Mouse (Mus musculus) urinary bladder, postnatal 4 days (tissue): ENCODE measurements at regions not wholly inside any gene's neighbourhood (a gene's known extent, or its start where the extent isn't known, plus 50 kb on each side); places are given as distances from the start of the nearest gene placed in this dataset.

Experiments used
- DNase-seq, 2 experiments: peaks; one replicate each; pipeline ENCODE4 v3.0.0; 2021 to 2022; ENCODE audit warnings: low spot score in 2 of 2

DNA sequence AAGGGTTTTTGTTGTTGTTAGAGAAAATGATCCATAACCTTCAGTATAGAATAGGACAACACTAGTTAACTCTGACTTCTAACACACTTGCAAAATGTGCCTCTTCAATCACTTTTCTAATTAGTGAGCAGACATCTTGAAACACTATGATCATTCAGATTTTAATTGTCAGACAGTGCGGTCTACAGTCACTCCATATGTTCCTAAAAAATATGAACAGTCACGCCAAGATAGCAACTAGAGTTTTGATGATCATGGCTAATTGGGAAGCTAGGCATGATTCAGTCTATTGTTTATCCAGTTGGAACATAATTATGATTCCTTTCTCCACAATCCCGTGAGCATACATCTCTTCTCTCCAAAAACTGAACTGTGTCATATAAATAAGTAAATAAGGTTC, 372.1 kb downstream of the Fam198b start:
- no peak for DNase-seq

DNA sequence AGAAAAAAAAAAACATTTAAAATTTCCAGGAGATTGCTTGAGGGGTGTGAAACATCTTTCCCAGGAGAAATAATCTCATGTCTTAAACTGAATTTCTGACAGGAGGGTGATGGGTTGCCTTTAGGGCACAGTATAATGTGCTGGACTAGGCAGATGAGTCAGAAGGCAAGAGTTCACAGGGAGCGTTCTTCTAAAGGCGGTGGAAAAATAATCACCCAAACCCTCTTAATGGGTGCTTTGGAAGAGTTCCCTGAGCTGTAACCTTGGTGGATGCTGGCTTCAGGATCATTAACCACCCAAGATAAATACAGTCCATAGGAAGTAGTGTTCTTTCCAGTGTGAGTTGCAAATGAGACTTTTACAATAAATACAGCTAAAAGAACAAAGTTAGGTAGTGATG, 378.8 kb downstream of the Fam198b start:
- DNase-seq, result no peak

DNA sequence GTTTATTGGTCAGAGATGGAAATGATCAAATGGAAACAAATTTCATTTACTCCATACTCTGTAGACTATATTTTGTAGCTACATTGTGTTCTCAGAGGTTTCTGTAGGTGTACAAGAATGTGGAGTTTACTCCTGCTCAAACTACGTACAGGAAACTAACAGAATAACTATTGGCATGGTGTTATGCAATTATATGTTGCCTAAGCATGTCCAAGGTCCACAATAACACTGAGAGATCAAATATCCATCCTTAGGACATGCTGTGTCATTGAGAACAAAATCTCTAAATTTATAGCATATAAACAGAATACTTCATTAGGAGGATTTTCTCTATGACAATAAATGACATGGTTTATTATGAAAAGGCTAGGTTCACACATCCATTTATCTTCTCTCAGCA, 400.3 kb downstream of the Fam198b start:
- DNase-seq, result no peak

DNA sequence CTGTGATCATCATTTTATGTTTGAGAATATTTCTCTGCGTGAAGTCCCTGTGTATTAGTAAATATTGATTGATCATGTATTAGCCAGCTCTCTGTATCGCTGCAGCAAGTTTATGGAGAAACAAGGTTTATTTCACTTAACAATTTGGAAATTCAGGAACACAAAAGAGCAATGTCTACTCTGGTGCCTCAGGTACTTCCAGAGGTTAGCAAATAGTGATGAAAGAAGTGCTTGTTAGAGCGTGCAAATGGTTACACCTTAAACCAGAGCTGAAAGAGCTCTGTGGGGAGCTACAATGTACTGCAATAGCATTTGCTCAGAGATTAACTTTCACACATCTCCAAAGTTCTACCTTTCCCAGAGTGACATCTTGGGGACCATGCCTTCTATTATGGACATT, 400.9 kb downstream of the Fam198b start:
- no peak for DNase-seq

DNA sequence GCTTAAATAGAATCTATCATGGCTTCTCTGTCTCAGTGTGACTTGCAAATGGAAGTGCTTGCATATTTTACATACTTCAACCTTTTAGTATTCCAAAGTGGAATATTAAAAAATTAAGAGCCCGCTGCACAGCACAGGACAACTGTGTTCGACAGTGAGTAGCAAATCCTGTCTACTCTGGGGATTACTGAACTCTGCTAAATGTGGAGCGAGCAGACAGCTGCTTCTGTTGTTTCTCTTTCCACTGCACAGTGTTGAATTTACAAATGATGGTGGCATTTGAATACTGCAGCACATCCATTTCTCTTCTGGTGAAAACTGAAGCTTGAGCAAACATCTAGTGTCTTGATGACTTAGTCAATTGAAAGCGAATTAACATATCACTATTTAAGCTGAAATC, 409.2 kb downstream of the Fam198b start:
- DNase-seq, result no peak

DNA sequence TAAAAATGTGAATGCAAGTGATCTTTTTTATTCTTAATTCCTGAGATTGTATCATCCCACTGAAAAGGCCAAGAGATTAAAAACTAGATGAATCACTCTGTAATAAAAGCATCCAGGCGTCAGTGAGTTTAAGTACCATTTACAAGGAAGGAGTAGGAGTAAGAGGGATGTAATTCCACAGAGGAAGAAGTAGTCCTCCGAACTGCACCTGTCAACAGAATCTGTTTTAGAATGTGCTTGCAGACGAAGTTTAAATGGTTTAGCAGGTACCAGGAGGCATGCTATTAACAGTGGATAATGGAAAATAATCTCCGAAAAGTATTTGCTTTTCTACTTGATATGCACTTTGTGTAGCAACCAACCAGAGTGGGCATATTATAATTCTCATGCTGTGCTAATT, 423.3 kb downstream of the Fam198b start:
- DNase-seq, result no peak

DNA sequence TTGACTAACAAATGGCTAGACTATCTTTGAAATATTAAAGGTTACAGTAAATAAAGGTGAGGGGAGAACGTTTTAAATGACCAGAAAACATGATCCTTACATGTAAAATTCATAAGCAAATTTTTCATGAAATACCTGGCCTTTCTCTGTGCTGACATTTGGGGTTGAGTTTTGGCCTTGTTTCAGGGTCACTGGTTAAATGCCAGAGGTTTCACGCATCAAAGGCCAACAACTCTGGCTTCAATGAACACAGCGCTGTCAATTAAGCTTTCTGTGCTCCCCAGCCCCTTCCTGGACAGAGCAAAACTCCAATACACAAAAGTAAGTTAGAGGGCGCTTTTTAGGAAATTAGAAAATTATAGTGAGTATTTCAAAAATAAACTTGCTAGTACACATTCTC, 425.6 kb downstream of the Fam198b start:
- DNase-seq, result no peak

DNA sequence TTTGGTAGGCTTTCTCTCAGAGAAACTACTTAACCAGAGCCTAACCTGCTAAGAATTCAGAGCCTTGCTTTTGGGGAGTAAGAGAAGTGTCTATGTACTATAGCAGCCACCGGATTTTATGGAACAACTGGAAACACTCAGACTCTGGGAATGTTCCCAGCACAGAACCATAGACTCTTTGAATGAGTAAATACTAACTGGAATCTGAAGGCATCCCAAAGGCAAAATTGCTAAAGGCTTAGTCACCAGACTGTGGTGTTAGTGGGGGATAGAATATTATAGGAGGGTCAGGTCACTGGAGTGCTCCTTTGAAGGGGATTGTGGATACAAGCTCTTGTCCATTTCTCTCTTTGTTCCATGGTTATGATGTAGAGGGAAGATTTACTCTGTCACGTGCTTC, 427.4 kb downstream of the Fam198b start:
- no peak for DNase-seq

DNA sequence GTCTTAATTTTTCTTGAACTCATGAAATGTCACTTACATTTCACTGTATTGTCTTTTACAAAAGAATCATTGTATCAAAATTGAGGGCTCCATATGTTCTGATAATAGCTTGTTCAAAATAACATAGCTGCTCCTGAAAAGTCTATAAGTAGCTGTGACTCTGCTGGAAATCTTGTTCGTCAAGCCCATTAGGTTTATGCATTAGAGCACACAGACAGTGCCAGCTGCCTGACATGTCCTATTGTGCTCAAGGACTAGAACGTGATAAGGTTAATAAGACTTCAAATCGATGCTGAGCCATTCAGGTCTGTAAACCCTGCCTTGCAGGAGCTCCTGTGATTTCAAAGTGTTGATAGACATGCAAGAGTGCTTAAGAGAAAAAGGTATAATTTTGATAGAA, 438.0 kb downstream of the Fam198b start:
- no peak for DNase-seq

DNA sequence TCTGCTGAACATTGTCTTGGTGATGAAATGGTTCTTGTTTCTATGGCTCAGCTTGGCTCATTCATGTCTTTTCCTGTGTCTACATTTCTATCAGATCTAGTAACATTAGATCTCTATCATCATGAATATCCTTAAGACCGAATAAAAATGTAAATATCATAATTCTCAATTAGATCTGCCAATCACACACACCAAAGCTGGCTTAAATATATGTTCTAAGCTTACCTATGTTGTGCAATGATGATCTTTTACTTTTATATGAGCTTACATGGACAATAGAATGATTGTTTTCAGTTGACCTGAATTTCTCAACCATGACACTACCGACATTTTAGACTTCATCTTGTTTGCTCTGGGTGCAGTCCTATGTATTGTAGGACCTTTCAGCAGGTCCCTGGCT, 440.4 kb downstream of the Fam198b start:
- DNase-seq, result no peak

DNA sequence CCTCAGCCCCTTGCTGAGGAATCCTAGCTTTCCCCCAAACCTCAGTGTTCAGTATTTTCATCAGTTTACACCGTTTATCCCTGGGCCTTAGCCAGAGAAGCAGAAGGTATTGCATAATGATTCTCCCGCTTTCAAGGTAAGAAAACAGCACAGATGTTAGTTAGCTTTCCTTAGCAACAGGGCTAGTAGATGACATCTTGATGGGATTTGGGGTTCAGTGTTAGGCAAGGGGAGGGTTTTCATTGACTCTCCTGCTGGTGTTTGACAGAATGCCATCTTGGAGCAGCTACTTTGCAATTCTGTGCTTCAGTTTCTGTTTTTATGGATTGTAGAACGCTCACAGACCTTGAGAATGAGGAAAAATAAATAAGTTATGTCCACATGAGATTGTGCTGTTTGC, 447.4 kb downstream of the Fam198b start:
- DNase-seq, result no peak

DNA sequence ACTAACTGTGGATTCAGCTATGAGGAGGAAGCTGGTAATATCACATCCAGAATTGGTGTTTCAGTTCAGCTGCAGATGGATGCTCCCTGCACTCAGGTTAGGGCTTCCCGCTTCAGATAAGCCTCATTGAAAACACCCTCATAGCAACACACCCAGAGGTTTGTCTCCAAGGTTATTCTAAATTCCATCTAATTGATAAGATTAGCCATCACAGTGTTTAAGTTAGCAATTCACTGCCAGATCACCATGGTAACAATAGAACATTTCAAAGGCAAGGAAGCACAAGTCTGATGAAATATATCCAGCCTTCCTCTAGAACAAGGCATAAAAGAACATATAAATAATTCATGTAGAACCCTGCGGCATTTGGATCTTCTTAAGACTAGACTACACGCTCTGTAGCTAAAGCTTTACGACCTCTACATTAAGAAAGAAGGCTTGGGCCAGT, 450.1 kb downstream of the Fam198b start:
- no peak for DNase-seq

DNA sequence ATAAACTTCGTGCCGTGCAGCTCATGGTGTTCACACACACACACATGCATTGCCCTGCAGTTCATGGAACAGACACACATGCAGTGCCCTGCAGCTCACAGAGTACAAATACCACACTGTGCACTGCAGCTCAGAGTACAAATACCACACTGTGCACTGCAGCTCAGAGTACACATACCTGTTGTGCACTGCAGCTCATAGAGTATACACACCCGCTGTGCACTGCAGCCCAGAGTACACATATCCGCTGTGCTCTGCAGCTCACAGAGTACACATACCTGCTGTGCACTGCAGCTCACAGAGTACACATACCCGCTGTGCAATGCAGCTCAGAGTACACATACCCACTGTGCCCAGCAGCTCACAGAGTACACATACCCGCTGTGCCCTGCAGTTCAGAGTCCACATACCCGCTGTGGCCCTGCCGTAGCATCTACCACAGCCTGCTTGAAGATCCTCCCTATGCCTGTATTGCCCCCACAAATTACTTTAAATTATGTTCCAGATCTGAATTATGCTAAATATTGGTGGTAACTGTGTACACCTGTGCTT, 451.9 kb downstream of the Fam198b start:
- no peak for DNase-seq

DNA sequence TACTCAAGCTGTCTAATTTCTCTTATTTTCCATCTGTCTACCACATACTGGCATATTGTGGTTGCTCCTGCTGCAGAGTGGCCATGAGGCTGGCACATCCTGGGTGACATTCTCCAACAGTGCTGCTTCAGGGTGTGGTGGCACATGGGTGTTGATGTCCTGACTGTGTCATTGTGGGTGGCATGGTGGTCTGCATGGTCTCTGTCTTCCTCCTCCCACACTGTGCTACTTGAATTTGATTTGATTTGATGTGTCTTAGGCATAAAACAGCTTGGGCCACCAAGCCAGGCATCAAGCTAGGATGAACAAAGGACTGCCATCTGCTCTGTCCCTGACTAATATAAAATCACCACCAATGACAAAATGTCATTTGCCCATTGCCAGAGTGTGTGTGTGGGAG, 434.7 kb downstream of the Gria2 start:
- no peak for DNase-seq

DNA sequence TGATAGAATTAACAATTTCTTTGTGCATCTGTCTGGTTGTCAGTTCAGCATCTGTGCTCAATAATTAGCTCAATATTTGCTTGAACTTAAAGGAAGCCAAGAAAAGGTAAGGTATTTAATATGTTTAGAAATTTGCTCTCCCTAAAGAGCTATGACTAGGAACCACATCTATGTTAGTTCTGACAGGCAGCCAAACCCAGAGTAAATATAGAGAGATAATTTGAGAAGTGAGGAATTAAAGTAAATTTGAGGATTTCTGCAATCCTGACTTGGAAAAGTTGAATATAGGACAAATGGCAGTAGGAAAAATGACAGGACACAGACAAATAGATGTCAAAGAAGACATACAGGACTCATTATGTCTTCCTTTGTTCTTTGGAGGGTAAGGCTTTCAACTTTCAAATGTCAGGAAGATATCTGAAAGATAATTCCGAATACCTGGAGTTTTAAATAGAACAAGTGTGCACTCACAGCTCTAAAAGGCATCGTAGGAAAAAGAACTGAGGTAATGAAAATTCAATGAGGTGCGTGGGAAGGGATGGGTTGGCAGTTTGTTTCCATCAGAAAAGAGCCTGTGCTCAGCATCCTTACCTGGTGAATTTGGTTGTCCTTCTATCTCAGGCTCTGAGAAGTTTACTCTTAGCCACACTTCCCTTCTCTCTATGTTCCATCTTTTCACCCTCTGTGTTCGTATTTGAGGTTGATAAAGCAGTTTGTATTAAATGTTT, 433.3 kb downstream of the Gria2 start:
- DNase-seq, result no peak

DNA sequence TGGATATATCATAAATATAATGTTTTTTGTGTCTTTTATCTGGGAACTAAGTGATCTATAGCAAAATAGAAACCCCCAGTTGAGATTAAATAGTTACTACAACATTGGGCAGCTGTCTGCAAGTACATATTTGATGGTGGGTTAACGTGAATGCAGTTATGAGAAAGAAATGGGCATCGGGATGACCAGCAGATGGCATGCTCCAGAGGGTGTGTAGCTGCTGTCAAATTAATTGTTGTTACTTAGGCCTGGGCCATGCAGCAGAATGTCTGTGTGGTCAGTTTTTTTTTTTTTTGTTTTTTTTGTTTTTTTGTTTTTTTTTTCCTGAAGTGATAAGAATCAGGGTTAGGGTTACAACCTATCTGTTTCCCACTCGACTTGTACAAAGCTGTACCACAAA, 430.2 kb downstream of the Gria2 start:
- no peak for DNase-seq

DNA sequence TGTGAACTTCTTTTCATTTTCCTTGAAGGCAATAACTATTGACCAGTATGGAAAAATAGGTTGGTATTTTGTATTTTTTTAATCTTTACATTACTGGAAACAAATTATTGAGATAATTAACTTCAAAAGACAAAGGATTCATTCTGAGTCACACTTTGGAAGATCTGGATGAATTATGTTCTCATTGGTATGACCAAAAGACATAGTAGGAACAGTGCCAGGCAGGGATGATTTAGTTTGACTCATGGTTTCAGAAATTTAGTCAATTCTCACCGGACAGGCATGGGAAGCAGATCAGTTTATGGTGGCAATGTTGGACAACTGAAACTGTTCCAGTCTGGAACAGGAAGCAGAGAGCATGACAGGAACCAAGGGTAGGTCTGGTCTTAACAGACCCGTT, 416.6 kb downstream of the Gria2 start:
- DNase-seq, result no peak

DNA sequence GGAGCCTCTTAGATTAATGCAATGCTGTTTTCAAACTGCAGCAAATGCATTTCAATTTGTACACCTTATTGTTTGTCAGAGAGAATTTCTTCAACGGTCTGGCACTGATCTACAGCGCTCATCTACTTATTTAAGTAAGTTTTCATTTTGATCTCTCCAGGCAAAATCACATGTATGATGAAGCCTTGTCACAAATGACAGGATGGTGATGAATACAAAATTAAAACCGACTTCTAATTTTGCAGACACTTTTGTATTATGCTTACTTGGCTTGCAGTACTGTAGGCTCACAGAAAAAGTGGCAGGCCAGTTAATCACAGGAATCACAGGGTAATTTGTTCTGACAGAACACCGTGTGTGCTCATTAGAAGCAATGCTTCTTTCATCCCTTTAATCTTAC, 406.4 kb downstream of the Gria2 start:
- no peak for DNase-seq

DNA sequence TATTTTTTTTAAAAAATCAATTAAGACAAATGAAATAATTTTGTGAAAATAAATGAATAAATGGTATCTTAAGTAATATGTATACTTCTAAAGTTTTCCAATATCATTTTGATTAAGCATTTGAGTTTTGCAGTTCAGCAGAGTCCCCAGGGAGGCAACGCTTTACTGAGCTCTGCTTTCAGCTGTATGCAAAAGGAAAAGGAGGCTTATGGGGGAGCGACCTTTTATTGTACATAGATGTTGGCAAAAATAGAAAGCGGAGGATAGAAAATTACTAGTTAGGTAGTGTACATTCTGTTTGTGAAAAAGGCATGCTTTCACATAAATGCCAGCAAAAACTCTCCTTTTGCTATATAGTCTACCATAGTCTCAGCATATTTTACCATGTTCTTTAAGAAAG, 382.2 kb downstream of the Gria2 start:
- DNase-seq, result no peak

DNA sequence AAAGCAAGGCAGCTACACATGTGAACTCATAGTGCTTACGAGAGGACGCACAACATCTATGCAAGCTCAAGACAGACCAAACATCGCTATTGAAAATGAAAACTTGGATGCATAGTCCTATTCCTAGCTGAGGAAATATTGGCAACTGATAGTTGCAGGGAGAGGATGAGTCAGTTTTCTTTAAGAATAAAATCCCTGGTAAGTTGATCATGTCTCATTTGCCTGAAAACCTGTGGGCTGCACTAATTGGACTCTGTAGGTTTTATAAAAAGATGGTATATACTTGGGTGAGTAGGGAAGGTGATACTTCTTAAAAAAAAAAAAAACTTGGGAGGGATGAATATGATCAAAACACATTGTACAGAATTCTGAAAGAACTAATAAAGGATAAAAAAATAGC, 381.2 kb downstream of the Gria2 start:
- no peak for DNase-seq

DNA sequence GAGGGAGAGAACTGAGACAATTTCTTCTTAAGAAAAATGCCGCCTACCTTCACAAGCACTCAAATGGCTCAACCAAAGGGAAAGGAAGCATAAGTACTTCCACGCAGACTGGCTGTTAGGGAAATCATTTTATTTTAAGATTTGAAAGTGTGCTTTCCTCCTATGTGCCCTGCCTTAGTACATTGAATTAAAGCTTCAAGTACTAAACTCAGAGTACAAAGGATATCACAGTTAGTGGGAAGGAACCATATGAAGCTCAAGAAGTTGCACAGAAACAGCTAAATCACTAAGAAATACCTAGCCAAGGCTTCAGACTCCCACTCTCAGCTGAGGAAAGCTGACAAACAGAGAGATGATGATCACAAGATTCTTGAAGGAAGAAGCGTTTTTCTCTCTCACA, 380.5 kb downstream of the Gria2 start:
- no peak for DNase-seq

DNA sequence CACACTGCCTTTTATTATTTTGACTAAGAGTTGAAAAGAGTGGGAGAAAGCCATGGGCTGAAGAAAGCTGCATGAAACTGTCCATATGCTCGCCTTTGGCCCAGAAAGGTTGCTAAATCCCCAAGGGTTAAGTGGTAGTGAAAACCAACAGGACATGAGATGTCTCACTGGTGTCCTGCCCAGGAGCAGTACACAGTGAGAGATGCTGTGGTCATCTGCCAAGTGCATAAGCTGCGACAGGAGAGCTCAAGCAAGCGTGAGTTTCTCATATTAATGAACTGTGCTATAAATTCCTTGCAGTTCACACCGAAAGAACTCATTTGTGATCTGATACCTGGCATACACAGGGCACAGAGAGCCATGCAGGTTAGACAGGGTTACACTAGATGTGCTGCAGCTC, 380.0 kb downstream of the Gria2 start:
- DNase-seq, result no peak
